Mouse (Mus musculus): ENCODE measurements around the gene Rps12.
"Not testable (repeated sequence)": the region's sequence is repeated elsewhere in the genome, so short reads cannot be mapped to it uniquely, and the experiment has no call there.

Gene Rps12

DNA sequence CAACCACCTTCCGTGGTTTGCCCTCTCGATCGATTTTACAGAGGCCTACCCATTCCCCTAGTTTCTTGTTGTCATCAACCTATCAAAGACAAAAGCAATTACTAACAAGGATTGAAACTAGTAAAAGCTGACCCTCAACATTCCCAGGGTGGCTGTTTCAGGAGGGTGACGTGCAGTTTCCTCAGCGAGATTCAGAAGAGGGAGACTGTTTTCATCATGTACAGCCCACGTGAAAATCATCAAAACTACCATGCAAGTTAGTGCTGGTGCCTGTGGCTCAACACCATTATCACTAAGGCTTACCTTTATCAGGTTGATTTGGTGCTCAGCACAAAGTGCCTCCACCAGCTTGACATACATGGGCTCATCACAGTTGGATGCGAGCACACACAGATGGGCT, 1.5 kb downstream of the Rps12 start:
- not testable (repeated sequence) for DNase-seq (ENCODE audit: low spot score in 2 of 2)

DNA sequence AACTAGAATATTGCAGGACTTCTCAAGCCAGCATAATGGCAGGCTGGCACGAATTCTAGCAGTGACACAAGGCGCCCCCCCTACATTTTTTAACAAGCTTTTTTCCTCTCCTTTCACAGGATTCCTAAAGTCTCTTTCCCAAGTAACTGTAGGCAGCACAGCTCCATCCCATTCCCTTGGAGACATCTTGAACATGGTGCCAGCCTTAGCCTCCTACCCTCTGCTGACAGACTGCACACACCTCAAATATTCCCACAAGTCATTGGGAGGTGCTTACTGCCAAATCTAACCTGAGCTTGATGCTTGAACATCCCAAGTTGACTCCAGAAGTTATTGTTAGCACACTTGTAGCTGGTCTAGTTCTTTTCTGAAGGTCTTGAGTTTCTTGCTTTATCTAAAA, 3.0 kb downstream of the Rps12 start:
- no peak for DNase-seq (ENCODE audit: low spot score in 2 of 2)

DNA sequence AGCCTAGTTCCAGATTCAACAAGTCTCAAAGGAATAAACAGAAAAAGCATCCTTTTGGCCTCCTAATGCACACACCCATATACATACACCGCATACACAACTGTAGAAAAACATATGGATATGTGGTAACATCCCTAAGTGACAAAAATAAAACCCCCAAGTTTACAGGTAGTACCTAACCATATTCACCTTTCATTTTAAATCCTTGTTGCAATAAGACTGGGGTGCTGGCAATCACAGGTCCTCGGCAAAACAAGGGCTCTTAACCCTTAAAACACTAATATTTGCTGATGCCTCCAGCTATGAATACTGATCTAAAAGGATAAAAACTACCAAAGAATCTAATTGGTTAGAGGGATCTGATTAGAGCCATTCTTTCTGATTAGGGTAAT, 3.6 kb downstream of the Rps12 start:
- no peak for DNase-seq (ENCODE audit: low spot score in 2 of 2)

DNA sequence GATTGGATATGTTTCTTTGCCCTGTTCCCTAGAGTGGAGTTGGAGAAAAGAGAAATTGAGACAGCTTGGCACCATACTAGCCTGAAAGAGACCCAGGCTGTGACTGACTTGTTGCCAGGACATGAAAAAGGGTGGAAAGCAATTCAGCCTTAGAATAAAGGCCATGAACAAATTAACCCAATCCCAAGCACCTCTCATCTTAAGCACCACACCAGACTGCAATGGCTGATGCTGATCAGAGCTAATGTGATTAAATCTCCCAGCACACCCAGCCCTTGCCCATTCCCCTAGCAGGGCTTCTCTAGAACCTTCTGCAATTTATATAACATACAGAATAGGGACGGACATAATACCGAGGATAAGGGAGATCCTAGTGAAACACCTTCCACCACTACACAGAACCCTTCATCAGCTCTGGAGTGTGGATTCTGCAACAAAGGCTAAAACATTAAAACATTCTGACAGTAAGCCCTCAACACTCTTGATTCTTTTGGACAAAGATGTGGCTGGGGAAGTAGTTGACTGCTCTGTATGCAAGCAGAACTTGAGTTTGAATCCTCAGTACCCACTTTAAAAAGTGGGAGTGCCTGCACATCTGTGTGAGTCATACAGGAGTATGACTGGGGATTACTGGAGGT, 4.1 kb downstream of the Rps12 start:
- no peak for DNase-seq (ENCODE audit: low spot score in 2 of 2)

DNA sequence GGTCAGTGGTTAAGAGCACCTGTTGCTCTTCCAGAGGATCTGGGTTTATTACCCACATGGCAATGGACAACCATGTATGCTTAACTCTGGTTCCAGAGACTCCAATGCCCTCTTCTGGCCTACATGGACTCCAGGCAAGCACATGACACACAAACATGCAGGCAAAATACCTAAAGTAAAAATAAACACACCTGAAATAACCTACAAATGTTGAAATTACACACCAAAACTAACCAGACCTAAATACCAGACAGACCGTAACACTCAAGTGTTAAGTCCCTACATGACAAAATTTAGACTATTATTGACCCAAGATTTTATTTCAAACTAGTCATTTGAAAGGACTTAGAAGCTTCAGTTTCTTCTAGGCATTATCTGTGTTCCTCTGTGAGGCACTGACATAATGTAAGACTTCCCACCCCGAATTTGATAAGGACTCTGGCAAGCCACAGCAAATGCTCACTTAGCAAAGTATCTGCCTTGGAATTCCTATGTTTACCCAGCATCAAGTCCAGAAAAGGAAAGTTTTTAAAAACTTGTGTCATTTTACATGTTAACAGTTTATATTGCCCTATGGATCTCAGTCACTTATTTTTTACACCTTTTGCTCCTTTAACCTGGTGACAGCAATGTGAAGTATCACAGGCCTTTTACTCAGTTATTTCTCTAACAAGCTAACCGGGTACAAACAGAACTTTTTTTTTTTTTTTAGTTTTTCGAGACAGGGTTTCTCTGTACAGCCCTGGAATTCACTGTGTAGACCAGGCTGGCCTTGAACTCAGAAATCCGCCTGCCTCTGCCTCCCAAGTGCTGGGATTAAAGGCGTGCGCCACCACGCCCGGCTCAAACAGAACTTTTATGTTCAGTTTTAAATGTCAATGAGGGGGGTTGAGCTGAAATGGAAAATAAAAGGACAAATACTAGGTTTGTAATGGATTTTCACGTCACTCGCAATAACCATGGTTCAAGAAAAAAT, 5.0 kb downstream of the Rps12 start:
- DNase-seq (ENCODE audit: low spot score in 2 of 2) = no peak

DNA sequence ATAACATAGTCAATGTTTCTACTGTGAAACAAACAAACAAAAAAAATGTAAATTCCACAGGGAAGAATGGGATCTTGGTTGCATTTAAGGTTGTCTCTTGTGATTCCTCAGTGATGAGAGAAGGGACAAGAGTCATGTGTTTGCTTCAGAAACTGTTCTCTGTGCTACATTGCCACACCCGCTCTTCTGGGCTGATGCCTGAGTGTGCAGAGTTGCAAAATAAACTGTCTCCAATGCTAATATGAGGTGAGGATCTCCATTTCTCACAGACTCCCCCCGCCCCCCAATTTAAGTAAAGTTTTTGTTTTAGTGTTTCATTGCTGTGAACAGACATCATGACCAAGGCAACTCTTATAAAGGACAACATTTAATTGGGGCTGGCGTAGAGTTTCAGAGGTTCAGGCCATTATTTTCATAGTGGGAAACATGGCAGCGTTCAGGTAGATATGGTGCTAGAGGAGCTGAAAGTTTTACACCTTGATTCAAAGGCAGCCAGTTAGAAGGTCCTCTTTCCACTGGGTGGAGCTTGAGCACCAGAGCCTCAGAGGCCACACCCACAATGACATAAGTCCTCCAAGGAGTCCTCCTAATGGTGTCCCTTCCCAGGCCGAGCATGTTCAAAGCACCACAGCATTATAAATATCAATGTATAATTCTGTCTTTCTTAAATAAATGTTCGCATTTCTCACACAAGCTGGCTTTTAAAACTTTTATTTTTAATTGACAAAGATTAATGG, 6.4 kb downstream of the Rps12 start:
- DNase-seq (ENCODE audit: low spot score in 2 of 2) = no peak

DNA sequence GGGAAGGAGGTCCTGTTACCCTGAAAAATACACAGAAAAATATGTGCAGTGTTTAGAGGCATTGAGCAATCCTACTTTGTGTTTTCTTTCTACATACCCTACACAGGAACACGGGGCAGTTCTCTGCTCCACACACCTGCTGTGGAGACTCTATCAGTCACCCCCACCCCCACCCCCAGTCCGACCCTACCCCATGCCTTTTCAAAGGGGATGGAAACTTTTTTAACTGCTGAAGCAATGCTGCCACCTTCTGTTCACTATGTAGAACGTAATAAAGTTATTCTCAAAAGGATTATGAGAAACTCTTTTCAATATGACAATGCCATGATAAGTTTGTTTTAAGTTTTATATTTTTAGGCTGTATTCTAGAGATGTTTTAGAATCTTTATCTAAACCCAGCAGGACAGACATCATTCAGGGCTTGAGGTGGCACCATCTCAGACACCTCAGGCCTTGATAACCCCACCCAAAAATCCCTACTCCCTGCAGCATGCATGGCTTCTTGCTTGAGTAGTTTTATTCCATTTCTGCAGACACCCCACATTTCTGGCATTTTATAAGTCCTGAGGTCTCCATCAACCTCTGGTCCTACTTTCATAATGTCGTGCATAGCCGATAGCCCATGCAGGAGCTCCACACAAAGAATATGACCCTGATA, 9.7 kb downstream of the Rps12 start:
- DNase-seq (ENCODE audit: low spot score in 2 of 2) = no peak

DNA sequence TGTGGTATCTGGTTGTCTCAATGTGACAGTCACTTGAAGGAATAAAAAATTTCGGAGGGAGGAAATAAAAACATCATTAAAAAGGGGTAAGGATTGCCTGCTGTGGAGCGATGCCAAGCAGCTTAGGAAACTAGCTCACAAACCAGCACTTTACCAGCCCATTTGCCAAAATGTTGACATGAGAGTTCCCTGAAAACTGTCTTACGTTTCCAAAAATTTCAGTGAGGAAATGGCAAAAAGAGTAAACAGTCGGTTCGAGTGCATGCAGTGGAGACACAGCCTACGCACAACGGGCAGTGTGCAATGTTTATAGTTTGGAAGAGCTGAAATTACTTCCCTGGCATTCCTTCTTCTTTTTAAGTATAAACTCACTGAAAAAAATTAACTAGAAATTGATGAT, 32.9 kb downstream of the Rps12 start:
- DNase-seq (ENCODE audit: low spot score in 2 of 2) = no peak
